Mouse (Mus musculus) CH12.LX (cell line): ENCODE data around the gene Tyro3.

Source experiments
- SMC3 ChIP-seq: IDR thresholded peaks from 2 replicates; pipeline ENCODE4 v1.6.1; 2011; ENCODE audit warnings: low read depth, low read length, improper control_type of control experiment
- USF2 ChIP-seq: conservative IDR thresholded peaks from 2 replicates; pipeline ENCODE4 v1.6.1; 2011; ENCODE audit warnings: low read depth, low read length, improper control_type of control experiment

DNA sequence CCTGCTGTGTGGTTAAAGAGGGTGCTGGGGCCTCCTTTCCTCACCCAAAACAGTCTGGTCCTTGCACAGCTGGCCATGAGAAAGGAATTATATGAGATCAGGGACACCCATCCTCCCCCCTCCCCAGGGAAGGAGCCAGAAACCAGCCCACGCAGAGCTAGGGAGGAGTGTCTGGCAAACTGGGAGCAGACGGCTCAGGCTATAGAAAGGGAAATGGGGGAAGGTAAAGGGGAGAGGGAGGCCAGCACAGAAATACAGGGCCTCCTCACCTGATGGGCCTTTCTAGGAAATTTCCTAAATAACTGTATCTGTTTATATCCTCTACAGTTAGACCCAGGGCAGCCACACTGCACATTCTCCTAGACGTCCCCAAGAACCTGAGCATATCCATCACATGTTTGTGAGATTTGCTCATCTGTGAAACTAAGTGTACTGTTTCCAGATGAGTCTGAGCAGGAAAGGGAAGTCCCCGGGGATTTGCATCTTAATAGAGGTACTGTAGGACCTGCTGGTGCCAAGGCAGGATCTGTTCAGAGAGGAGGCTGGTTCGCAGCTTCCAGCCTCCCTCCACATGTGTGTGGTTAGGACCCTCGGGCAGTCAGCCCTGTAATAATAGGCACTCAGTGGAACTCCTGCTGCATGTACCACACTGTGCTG is 6.2 kb downstream of the Tyro3 start:
- no peak for TF ChIP-seq USF2
- TF ChIP-seq SMC3, result no peak
